Comparison of ENCODE assay signal across 17 mouse cellular contexts in genomic region chr1:143555533-143555932, GRCm38 (mm10).
"Had no signal": no experiment of that assay in that cellular context is flagged by ENCODE, and none has a peak within 500 bp of the region (broad histone marks: within the 10 kb centered on the region; RNA-seq: fewer than 3 reads in every experiment).

No protein-coding gene starts in this region.

- H3K27ac ChIP-seq: macrophage; midbrain, embryonic 13.5 days; midbrain, embryonic 15.5 days; neural tube, embryonic 13.5 days; neural tube, embryonic 15.5 days had no signal

- H3K4me3 ChIP-seq: megakaryocyte, embryonic 14.5 days; midbrain, embryonic 13.5 days; midbrain, embryonic 15.5 days; neural tube, embryonic 13.5 days; neural tube, embryonic 15.5 days had no signal

- H3K36me3 ChIP-seq: midbrain, embryonic 13.5 days; midbrain, embryonic 15.5 days; neural tube, embryonic 13.5 days; neural tube, embryonic 15.5 days had no signal

- H3K27me3 ChIP-seq: megakaryocyte, embryonic 14.5 days; midbrain, embryonic 13.5 days; midbrain, embryonic 15.5 days; neural tube, embryonic 13.5 days; neural tube, embryonic 15.5 days had no signal

- H3K4me1 ChIP-seq: megakaryocyte, embryonic 14.5 days; midbrain, embryonic 13.5 days; midbrain, embryonic 15.5 days; neural tube, embryonic 13.5 days; neural tube, embryonic 15.5 days had no signal

- DNase-seq: lung, adult 18-20 months; lung, embryonic 14.5 days; lung, postnatal 10 days; retina, postnatal 1 day; right cerebral cortex, adult 18-20 months; right cerebral cortex, postnatal 25 days; right cerebral cortex, postnatal 4 days; spleen, adult 18-20 months; thymus, adult 18-20 months; thymus, postnatal 25 days; thymus, postnatal 4 days had no signal
